Comparison of ENCODE assay signal across 19 mouse cellular contexts in genomic region chr12:70655411-70655811, GRCm38 (mm10).
A peak's percentile ranks its signal among the peaks of the same experiment; 100 is the strongest.
DNase-seq lines count a peak whose midpoint lies in the region.
"Had no signal": no experiment of that assay in that cellular context is flagged by ENCODE, and none has a peak within 500 bp of the region (broad histone marks: within the 10 kb centered on the region; RNA-seq: fewer than 3 reads in every experiment).

No protein-coding gene starts in this region.

- peak; percentile 79 for DNase-seq in heart, adult 11 months
- no peak for DNase-seq in heart, postnatal 4 days
- DNase-seq in 3134 (ENCODE audit: extremely low read depth, insufficient read length, low spot score) (peak; percentile 36), 416B (ENCODE audit: low read depth) (peak; percentile 34), adipocyte (ENCODE audit: low spot score) (peak; percentile 31)
- DNase-seq in spleen, postnatal 4 days (ENCODE audit: low spot score in 2 of 2), result no peak
- DNase-seq in left cerebral cortex, adult 18-20 months (ENCODE audit: low spot score in 2 of 2), result no peak
- DNase-seq: adrenal gland, postnatal 25 days; cerebellum, adult 18-20 months; cerebellum, postnatal 14 days; gastrocnemius, postnatal 36 days; heart, postnatal 14 days; kidney, postnatal 4 days; liver, embryonic 13.5 days; lung, adult 18-20 months; lung, postnatal 4 days; retina, postnatal 1 day; right cerebral cortex, postnatal 25 days; thymus, postnatal 14 days had no signal

Comparison
In these comparisons a context has a peak if more than half of its experiments do, and no peak if none do; other contexts are left out.
1. DNase-seq: peak in heart, adult 11 months (single experiment), 3134 (single experiment), 416B (single experiment) and adipocyte (single experiment); none in heart, postnatal 4 days (single experiment), spleen, postnatal 4 days (0 of 2) and left cerebral cortex, adult 18-20 months (0 of 2).